Mouse (Mus musculus): Measurements from ENCODE around the gene Plbd1.
A peak's percentile ranks its signal among the peaks of the same experiment; 100 is the strongest.

DNA sequence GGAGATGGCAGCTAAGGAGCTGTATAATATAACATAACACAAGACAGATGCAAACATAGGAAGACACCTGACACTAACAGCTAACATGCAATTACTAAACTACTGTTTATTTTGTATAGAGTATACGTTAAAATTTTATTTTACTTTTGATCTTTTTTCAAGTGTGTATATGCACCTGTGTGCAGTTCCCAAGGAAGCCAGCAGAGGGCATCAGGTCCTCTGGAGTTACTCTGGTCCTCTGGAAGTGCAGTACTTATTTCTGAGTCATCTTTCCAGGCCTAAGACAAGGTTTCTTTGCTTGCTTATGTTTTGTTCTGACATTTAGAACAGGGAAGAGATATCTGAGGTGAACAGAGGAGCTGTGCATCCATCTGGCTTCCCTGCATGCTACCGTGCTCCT lies 17.6 kb downstream of the Plbd1 start:
- TF ChIP-seq KAT2A (IDR thresholded peaks at IDR 0.05; ENCODE audit: insufficient replicate concordance, low read length) (no peak), ZC3H11A (IDR thresholded peaks at IDR 0.05; ENCODE audit: low read depth, low read length) (no peak), CTCF (conservative IDR thresholded peaks at IDR 0.05 in 1 of 2, IDR thresholded peaks at IDR 0.05 in 1 of 2; ENCODE audit: low read depth in 2 of 2, low read length in 2 of 2) (peak; percentile 60 to 69), POLR2A (IDR thresholded peaks at IDR 0.05; ENCODE audit: low read depth, low read length) (no peak), USF2 (conservative IDR thresholded peaks at IDR 0.05; ENCODE audit: low read depth, low read length) (no peak), CHD2 (IDR thresholded peaks at IDR 0.05; ENCODE audit: low read length) (no peak)

Measured in CH12.LX (cell line).